Mouse (Mus musculus): ENCODE measurements around the gene AC141477.1. TPM values are rescaled to one million over a fixed set of nuclear protein-coding genes. Genes with fewer than 3 reads are reported as not detected.

Gene AC141477.1
- polyA plus RNA-seq, 1 experiment from 2014 or later = not detected

- WGBS (ENCODE audit: insufficient replicate concordance) = 70% methylated on average over 5 of the region's 5 CpGs
These were observed 8.6 kb upstream of the AC141477.1 start, which contains the start of gene 2610028H24Rik for GRCm38 (mm10) chr10:76448851-76449250. TSS of gene 2610028H24Rik (plus strand) at chr10:76449081.

DNA sequence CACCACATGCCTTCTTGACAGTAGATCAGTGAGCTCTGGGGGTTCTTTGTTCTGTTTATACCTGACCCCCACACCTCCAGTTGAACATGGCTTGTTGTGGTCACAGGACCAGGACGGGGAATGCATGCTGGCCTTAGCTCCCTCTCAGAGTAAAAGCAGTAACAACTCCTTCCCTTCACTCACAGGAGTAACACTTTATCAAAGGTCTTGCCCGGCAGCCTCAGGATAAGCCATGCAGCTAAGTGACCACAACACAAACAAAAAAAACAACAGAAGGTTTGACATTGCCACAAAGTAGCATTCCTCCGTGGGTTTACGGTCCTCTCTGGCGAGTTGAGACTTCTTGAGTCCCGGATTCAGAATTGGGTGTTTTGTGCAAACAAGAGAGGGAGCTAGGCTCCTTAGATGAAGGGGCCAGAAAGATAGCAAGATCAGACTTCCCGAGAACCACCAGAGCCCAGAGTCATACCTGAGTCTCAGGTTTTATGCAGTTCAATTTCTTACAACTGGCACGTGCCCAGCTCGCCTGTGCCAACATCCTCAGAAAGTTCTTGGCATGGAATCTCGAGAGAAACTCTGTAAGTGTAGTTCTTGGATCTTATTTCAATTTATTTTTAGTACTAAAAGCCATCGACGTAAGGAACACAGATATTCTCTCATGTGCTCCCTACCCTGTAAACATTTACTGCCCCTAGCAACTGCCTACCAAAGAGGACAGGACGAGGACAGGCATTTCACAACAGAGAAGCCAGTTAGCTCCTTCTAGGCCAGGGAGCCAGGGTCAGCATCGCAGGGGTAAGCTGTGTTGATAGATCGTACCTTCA lies 7.4 kb upstream of the AC141477.1 start:
- WGBS (ENCODE audit: insufficient replicate concordance) = 67% methylated on average over 15 of the region's 15 CpGs

More at GRCm38 (mm10) chr10:76448851-76449250, 8.6 kb upstream of the AC141477.1 start, which contains the start of gene 2610028H24Rik:
- Histone ChIP-seq H3K9me3 (replicated peaks) (no peaks in the 10 kb centered on the region), H3K9ac (no peak within 1 kb of the TSS), H3K27me3 (replicated peaks) (no peaks in the 10 kb centered on the region), H3K4me3 (no peak within 1 kb of the TSS), H3K27ac (no peak within 1 kb of the TSS), H3K4me1 (peaks cover 42% of the 10 kb centered on the region), H3K4me2 (no peak within 1 kb of the TSS), H3K36me3 (no peaks in the 10 kb centered on the region)
- no peak for ATAC-seq

DNA sequence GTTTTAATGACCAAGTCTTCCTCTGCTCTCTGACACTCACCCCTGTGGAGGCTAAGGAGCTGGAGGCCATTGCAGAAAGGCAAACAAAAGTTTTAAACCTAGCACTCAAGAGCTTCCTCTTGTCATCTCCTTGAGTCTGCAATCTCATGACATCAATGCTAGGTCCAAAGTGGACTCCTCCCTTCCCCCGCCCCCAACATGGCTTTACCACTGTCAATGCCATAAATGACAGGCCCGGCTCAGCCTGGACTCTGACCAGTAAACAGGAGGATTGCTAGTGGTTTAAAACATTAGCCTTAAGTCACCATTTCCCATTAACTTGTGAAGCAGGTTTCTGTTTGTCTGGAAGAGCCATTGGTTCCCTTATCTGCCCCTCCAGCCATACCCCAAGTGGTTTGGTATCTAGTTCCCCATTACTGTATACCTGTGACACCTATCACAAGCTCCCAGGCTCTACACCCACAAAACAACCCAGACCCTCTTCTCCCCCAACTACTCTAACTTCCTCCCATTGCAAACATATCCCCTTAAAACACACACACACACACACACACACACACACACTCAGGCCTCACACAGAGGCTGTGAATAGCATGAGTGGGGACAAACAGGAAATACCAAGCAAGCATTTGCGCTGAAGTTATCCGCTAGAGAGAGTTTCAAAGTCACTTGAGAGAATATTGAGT lies 5.9 kb upstream of the AC141477.1 start:
- no peaks in the 10 kb centered on the region for H3K9me3 ChIP-seq (replicated peaks)
- H3K27me3 ChIP-seq (replicated peaks) = no peaks in the 10 kb centered on the region
- H3K36me3 ChIP-seq = peaks cover 3% of the 10 kb centered on the region
- peak overlapping the region; percentile 21 for H3K4me2 ChIP-seq
- WGBS (ENCODE audit: insufficient replicate concordance) = 20% methylated on average over 4 of the region's 4 CpGs
- no peak for ATAC-seq
- H3K4me3 ChIP-seq = no peak overlapping the region
- H3K9ac ChIP-seq = peak overlapping the region; percentile 33
- peak overlapping the region; percentile 66 for H3K27ac ChIP-seq
- peaks cover 57% of the 10 kb centered on the region for H3K4me1 ChIP-seq

More for the DNA sequence above, 7.4 kb upstream of the AC141477.1 start:
- peaks cover 51% of the 10 kb centered on the region for H3K4me1 ChIP-seq
- ATAC-seq = no peak
- no peak overlapping the region for H3K4me3 ChIP-seq
- peak overlapping the region; percentile 66; the same call in 1 of the 2 replicates for H3K27ac ChIP-seq
- no peaks in the 10 kb centered on the region for H3K36me3 ChIP-seq
- H3K4me2 ChIP-seq = no peak overlapping the region
- 0 out of 2 replicates have a peak overlapping the region, but pooled peaks have one; percentile 2 for H3K9ac ChIP-seq
- no peaks in the 10 kb centered on the region for H3K9me3 ChIP-seq (replicated peaks)
- no peaks in the 10 kb centered on the region for H3K27me3 ChIP-seq (replicated peaks)

DNA sequence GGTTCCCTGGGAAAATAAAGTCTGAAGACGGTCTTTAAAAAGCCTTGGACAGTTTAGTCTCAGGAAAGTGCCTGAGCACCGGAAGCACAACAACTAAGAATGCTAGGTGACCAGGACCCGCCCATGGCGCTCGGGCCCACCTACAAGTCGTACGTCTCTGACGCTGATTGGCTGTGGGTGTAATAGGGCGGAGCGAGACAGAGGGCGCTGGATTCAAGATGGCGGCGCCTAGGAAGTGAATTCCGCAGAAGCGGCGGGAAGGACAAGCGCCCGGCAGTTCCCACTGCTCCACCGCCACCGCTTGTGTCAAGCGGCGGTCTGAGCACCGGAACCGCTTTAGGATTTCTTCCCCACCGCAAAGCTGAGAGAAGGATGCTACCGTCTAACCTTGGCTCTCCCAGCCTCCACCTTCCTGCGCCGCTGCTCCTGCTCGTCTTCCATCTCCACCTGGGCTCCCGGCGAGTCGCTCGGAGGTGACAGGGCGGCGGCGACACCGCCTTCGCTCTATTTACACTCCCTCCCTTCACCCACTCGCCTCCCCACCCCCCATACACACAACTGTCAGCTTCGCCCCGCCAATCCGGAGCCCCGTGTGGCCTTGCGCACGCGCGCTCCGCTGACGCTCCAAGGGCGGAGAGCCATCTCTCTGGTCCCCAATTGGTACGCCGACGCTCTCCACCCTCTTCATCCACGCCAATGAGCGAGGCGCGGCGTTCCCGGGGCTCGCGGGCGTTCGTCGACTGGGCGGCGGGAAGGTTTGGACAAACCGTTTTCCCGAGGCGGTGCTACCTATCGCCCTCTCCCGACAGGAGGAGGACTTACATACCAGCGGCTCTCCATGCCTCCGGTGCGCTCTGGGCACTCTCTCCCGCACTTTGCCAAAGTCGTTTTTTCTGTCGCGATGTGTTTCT lies 2.2 kb upstream of the AC141477.1 start, which contains the start of gene Pcnt:
Gene Pcnt (minus strand): TSS at position 609 of the 911 bp plus-strand sequence.
- peak within 1 kb of the TSS; percentile 99 for H3K27ac ChIP-seq
- peak; percentile 98 for ATAC-seq
- WGBS (ENCODE audit: insufficient replicate concordance) = under 1% methylated on average over 77 of the region's 78 CpGs
- H3K4me1 ChIP-seq = peaks cover 57% of the 10 kb centered on the region
- peak within 1 kb of the TSS; percentile 86 for H3K9ac ChIP-seq
- peak within 1 kb of the TSS; percentile 89 for H3K4me3 ChIP-seq
- H3K9me3 ChIP-seq (replicated peaks) = no peaks in the 10 kb centered on the region
- peak within 1 kb of the TSS; percentile 86 for H3K4me2 ChIP-seq
- H3K36me3 ChIP-seq = peaks cover 39% of the 10 kb centered on the region
- no peaks in the 10 kb centered on the region for H3K27me3 ChIP-seq (replicated peaks)

- 87% methylated on average over 9 of the region's 9 CpGs for WGBS (ENCODE audit: insufficient replicate concordance)
- Histone ChIP-seq H3K4me1 (peaks cover 29% of the 10 kb centered on the region), H3K4me2 (no peak overlapping the region), H3K9me3 (replicated peaks) (no peaks in the 10 kb centered on the region), H3K27ac (no peak overlapping the region), H3K27me3 (replicated peaks) (no peaks in the 10 kb centered on the region), H3K4me3 (no peak overlapping the region), H3K9ac (no peak overlapping the region), H3K36me3 (peaks cover 71% of the 10 kb centered on the region)
- no peak for ATAC-seq
These were observed 945 bp downstream of the AC141477.1 start for GRCm38 (mm10) chr10:76439107-76439890.

- Histone ChIP-seq H3K9me3 (replicated peaks) (no peaks in the 10 kb centered on the region), H3K9ac (no peak overlapping the region), H3K4me2 (no peak overlapping the region), H3K36me3 (peaks cover 99% of the 10 kb centered on the region), H3K27ac (no peak overlapping the region), H3K4me3 (no peak overlapping the region), H3K27me3 (replicated peaks) (no peaks in the 10 kb centered on the region), H3K4me1 (no peaks in the 10 kb centered on the region)
- WGBS (ENCODE audit: insufficient replicate concordance) = 87% methylated on average over 11 of the region's 11 CpGs
- no peak for ATAC-seq
These were observed 6.3 kb downstream of the AC141477.1 start for GRCm38 (mm10) chr10:76433925-76434324.

DNA sequence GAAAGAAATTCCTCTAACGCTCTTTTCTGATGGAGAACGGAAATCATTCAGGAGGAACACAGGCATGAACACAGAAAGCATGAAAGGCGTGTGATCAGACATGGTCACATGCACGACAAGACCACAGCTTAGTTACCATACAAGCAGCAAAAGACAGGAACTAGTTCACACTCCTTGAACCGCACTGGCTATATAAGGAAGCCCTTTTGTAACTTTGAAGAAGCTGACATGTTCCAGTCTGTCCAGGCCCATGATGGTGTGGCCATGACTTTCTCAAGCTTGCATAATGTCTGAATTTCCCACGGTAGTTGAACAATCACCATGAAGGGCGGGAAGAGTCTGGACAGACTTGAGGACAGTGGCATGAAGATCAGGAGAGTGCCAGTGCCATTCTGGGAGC lies 14.6 kb downstream of the AC141477.1 start:
- Histone ChIP-seq H3K9me3 (replicated peaks) (no peaks in the 10 kb centered on the region), H3K4me3 (no peak overlapping the region), H3K4me1 (no peaks in the 10 kb centered on the region), H3K9ac (no peak overlapping the region), H3K27ac (no peak overlapping the region), H3K4me2 (no peak overlapping the region), H3K27me3 (replicated peaks) (no peaks in the 10 kb centered on the region), H3K36me3 (peaks cover 97% of the 10 kb centered on the region)
- WGBS (ENCODE audit: insufficient replicate concordance) = 90% methylated on average over 7 of the region's 7 CpGs
- ATAC-seq = no peak

DNA sequence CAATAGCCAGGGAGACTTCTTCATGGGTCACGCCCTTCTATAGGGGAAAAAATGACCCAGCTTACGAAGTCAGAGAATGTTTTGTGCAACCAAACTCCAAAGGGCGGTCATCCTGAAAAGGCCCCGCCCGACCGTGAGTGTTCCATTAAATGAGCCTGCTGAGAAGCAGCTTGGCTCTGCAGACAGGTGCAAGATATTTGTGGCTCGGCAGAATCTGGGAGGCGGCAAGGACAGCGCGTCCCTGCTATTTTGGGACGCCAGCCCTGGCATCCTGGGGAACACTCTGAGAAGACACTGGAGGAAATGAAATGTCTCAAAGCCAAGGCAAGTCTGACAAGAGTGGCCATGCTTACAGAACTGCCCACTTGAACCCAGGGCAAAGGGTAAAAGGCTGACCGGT lies 23.4 kb downstream of the AC141477.1 start:
- no peak overlapping the region for H3K27ac ChIP-seq
- 91% methylated on average over 12 of the region's 12 CpGs for WGBS (ENCODE audit: insufficient replicate concordance)
- H3K4me1 ChIP-seq = no peaks in the 10 kb centered on the region

DNA sequence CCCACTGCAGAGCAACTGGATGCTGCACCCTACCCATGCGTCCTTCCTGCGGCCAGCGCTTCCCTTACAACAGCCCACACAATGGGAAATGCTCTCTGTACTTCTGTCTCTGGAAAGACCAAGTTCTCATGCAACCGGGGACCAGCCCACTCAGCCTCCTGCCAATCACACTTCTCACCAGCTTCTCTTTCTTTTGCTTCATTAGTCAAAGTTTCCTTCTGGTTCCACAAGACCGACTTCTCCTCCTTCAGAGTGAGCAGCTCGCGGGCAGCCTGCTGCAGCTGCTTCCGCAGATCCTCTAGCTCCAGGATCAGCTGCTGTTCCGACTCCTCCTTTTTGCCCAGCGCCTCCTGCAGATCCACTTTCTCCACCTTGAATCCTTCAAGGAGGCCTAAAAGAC lies 31.7 kb downstream of the AC141477.1 start:
- no peak for ATAC-seq
- Histone ChIP-seq H3K4me1 (no peaks in the 10 kb centered on the region), H3K9me3 (replicated peaks) (no peaks in the 10 kb centered on the region), H3K27me3 (replicated peaks) (no peaks in the 10 kb centered on the region), H3K9ac (no peak overlapping the region), H3K4me3 (no peak overlapping the region), H3K27ac (no peak overlapping the region), H3K36me3 (peaks cover 98% of the 10 kb centered on the region), H3K4me2 (no peak overlapping the region)
- WGBS (ENCODE audit: insufficient replicate concordance) = 93% methylated on average over 10 of the region's 10 CpGs

More for the DNA sequence above, 23.4 kb downstream of the AC141477.1 start:
- H3K4me3 ChIP-seq = no peak overlapping the region
- no peak overlapping the region for H3K4me2 ChIP-seq
- H3K36me3 ChIP-seq = peaks cover 100% of the 10 kb centered on the region
- no peak for ATAC-seq
- no peak overlapping the region for H3K9ac ChIP-seq
- H3K27me3 ChIP-seq (replicated peaks) = no peaks in the 10 kb centered on the region
- H3K9me3 ChIP-seq (replicated peaks) = no peaks in the 10 kb centered on the region

DNA sequence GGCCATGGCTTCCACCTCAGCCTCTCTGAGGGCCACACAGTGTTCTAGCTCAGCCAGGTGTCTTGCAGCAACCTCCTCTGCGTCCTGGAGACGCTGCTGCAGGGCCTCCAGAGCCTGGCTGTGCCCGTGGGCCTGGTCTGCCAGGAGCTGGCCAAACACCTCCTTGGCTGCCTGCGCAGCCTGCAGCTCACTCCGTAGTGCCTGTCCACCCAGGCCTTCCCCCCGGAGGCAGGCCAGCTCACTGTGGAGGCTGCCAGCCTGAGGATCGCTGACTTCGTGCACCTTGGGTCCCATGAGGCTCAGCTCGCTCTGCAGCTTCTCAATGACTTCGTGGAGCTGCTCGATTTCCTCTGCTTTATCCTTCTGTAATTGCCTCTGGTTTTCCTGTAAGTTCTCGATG lies 47.6 kb downstream of the AC141477.1 start:
- Histone ChIP-seq H3K9ac (no peak overlapping the region), H3K4me3 (no peak overlapping the region), H3K4me2 (no peak overlapping the region), H3K4me1 (no peaks in the 10 kb centered on the region), H3K27me3 (replicated peaks) (no peaks in the 10 kb centered on the region), H3K27ac (no peak overlapping the region), H3K9me3 (replicated peaks) (no peaks in the 10 kb centered on the region), H3K36me3 (peaks cover 96% of the 10 kb centered on the region)
- WGBS (ENCODE audit: insufficient replicate concordance) = 92% methylated on average over 12 of the region's 12 CpGs
- no peak for ATAC-seq

DNA sequence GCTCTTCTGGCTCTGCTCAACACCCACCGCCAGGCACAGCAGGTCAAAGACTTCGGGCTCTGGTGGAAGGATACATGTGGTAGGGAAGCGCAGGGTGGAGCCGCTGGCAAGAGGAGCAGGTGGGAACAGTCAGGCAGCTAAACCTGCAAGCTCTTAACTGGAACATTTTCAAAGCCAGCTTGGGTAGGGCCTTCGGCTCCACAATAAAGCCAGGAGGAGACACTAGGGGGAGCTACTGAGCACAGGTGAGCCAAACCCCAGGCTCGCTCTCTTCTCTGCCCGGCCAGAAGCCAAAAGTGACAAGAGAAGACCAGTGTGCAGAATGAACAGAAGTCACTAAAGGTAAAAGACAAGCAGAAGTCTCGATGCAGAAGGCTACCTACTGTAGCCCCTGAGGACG lies 48.5 kb downstream of the AC141477.1 start:
- no peak overlapping the region for H3K4me2 ChIP-seq
- H3K27ac ChIP-seq = no peak overlapping the region
- H3K27me3 ChIP-seq (replicated peaks) = no peaks in the 10 kb centered on the region
- H3K9ac ChIP-seq = no peak overlapping the region
- H3K9me3 ChIP-seq (replicated peaks) = no peaks in the 10 kb centered on the region
- no peak overlapping the region for H3K4me3 ChIP-seq
- WGBS (ENCODE audit: insufficient replicate concordance) = 89% methylated on average over 9 of the region's 9 CpGs
- no peak for ATAC-seq
- no peaks in the 10 kb centered on the region for H3K4me1 ChIP-seq
- H3K36me3 ChIP-seq = peaks cover 95% of the 10 kb centered on the region

Measured in liver, embryonic 12.5 days (tissue).